Mouse (Mus musculus) heart, embryonic 13.5 days (tissue): Measurements from ENCODE around the gene Alpl. TPM values are rescaled to one million over a fixed set of nuclear protein-coding genes. Genes with fewer than 3 reads are reported as not detected.

Experiments
- ATAC-seq: fragments of 200-750 bp; cut with Nextera tagmentation; 2 replicates; pipeline ENCODE4 v1.8.0; 2017; ENCODE audit warnings: moderate TSS enrichment; ENCODE audit not compliant: insufficient number of reproducible peaks, low FRiP score, low TSS enrichment; ENCODE audit errors: extremely low read depth
- H3K27ac ChIP-seq: fragments of 300-500 bp; sonication (generic); replicated peaks from 2 replicates; pipeline ENCODE4 v1.5.1; 2015; ENCODE audit warnings: moderate library complexity, mild to moderate bottlenecking, inconsistent platforms
- H3K27me3 ChIP-seq: fragments of 300-500 bp; sonication (generic); replicated peaks from 2 replicates; pipeline ENCODE4 v1.6.1; 2015; ENCODE audit warnings: mild to moderate bottlenecking, inconsistent platforms
- H3K36me3 ChIP-seq: fragments of 300-500 bp; sonication (generic); 2 replicates; pipeline ENCODE4 v1.6.1; 2015; ENCODE audit warnings: mild to moderate bottlenecking, inconsistent platforms
- H3K4me1 ChIP-seq: fragments of 300-500 bp; sonication (generic); 2 replicates; pipeline ENCODE4 v1.6.1; 2015; ENCODE audit warnings: inconsistent platforms
- H3K4me2 ChIP-seq: fragments of 300-500 bp; sonication (generic); 2 replicates; pipeline ENCODE4 v1.6.1; 2015; ENCODE audit warnings: inconsistent platforms, mild to moderate bottlenecking, moderate library complexity
- H3K4me3 ChIP-seq: fragments of 300-500 bp; sonication (generic); 2 replicates; pipeline ENCODE4 v1.5.1; 2015; ENCODE audit warnings: moderate library complexity, mild to moderate bottlenecking, inconsistent platforms
- H3K9ac ChIP-seq: fragments of 300-500 bp; sonication (generic); 2 replicates; pipeline ENCODE4 v1.6.1; 2015; ENCODE audit warnings: inconsistent platforms, mild to moderate bottlenecking, moderate library complexity
- H3K9me3 ChIP-seq: fragments of 300-500 bp; sonication (generic); 2 replicates; pipeline ENCODE4 v1.6.1; 2016; ENCODE audit warnings: inconsistent platforms
- WGBS: fragments of 180-500 bp; shearing (Covaris S2); methylation state at CpG from one replicate; pipeline ENCODE4 v1.1.7; 2015; ENCODE audit warnings: mixed read lengths; 5-methylcytosine and 5-hydroxymethylcytosine counted together
- polyA plus RNA-seq: library from polyadenylated mRNA; unstranded; fragments of >200 nt; fragmentation: Nextera tagmentation; extraction: Ambion mirVana; gene quantifications from 2 replicates; pipeline ENCODE4 v1.2.1, GENCODE M21; 2015

The Alpl gene
- polyA plus RNA-seq, result 3.3 and 3.8 TPM in 2 replicates

GRCm38 (mm10) chr4:137795611-137796557 lies at the start of gene Alpl:
Gene Alpl, minus strand, starts transcription at chr4:137796384.
- Histone ChIP-seq H3K4me1 (peaks cover 20% of the 10 kb centered on the region), H3K4me3 (peak within 1 kb of the TSS; percentile 51), H3K9me3 (no peaks in the 10 kb centered on the region), H3K36me3 (no peaks in the 10 kb centered on the region), H3K9ac (peak within 1 kb of the TSS; percentile 64), H3K4me2 (peak within 1 kb of the TSS; percentile 77), H3K27ac (no peak within 1 kb of the TSS), H3K27me3 (peaks cover 70% of the 10 kb centered on the region)
- 2% methylated on average over 64 of the region's 78 CpGs for whole genome bisulfite sequencing
- no peak; the same call in 1 of the 2 replicates for ATAC-seq

GRCm38 (mm10) chr4:137844656-137845055 lies 48.5 kb upstream of the Alpl start:
- no peaks in the 10 kb centered on the region for H3K9me3 ChIP-seq
- no peak for ATAC-seq
- H3K27me3 ChIP-seq, result no peaks in the 10 kb centered on the region; the same call in 1 of the 2 replicates
- H3K4me2 ChIP-seq, result no peak overlapping the region
- H3K4me3 ChIP-seq, result no peak overlapping the region
- H3K9ac ChIP-seq, result no peak overlapping the region
- H3K36me3 ChIP-seq, result no peaks in the 10 kb centered on the region
- H3K27ac ChIP-seq, result no peak overlapping the region
- H3K4me1 ChIP-seq, result no peaks in the 10 kb centered on the region
- 18% methylated on average over 11 of the region's 11 CpGs for WGBS

- no peak for ATAC-seq
- Histone ChIP-seq H3K27ac (no peak overlapping the region), H3K9me3 (no peaks in the 10 kb centered on the region), H3K4me2 (no peak overlapping the region), H3K4me1 (peaks cover 5% of the 10 kb centered on the region), H3K9ac (no peak overlapping the region), H3K36me3 (no peaks in the 10 kb centered on the region), H3K4me3 (no peak overlapping the region), H3K27me3 (peaks cover 11% of the 10 kb centered on the region)
- 73% methylated on average over 5 of the region's 5 CpGs for WGBS
Measured at GRCm38 (mm10) chr4:137839452-137839851, 43.3 kb upstream of the Alpl start.

- H3K9ac ChIP-seq, result no peak overlapping the region
- WGBS, result 76% methylated on average over 2 of the region's 2 CpGs
- H3K27ac ChIP-seq, result no peak overlapping the region
- no peak overlapping the region for H3K4me3 ChIP-seq
- peaks cover 12% of the 10 kb centered on the region for H3K27me3 ChIP-seq
- no peak overlapping the region for H3K4me2 ChIP-seq
- ATAC-seq, result no peak
- no peaks in the 10 kb centered on the region for H3K9me3 ChIP-seq
- no peaks in the 10 kb centered on the region for H3K36me3 ChIP-seq
- H3K4me1 ChIP-seq, result peaks cover 5% of the 10 kb centered on the region
Measured at GRCm38 (mm10) chr4:137838791-137839190, 42.6 kb upstream of the Alpl start.

- Histone ChIP-seq H3K4me2 (no peak overlapping the region), H3K27me3 (peaks cover 12% of the 10 kb centered on the region), H3K9me3 (no peaks in the 10 kb centered on the region), H3K9ac (no peak overlapping the region), H3K27ac (no peak overlapping the region), H3K4me3 (no peak overlapping the region), H3K4me1 (peaks cover 5% of the 10 kb centered on the region), H3K36me3 (no peaks in the 10 kb centered on the region)
- WGBS, result 76% methylated on average over 8 of the region's 8 CpGs
- ATAC-seq, result no peak
Measured at GRCm38 (mm10) chr4:137837792-137838191, 41.6 kb upstream of the Alpl start.

GRCm38 (mm10) chr4:137836741-137837140 lies 40.6 kb upstream of the Alpl start:
- H3K4me3 ChIP-seq, result no peak overlapping the region
- no peak overlapping the region for H3K27ac ChIP-seq
- H3K9ac ChIP-seq, result no peak overlapping the region
- H3K36me3 ChIP-seq, result no peaks in the 10 kb centered on the region
- peaks cover 5% of the 10 kb centered on the region for H3K4me1 ChIP-seq
- no peak overlapping the region for H3K4me2 ChIP-seq
- WGBS, result 69% methylated on average over 5 of the region's 5 CpGs
- H3K27me3 ChIP-seq, result peaks cover 15% of the 10 kb centered on the region
- H3K9me3 ChIP-seq, result no peaks in the 10 kb centered on the region
- ATAC-seq, result no peak

GRCm38 (mm10) chr4:137835624-137836337 lies 39.6 kb upstream of the Alpl start:
- 13% methylated on average over 14 of the region's 14 CpGs for WGBS
- peaks cover 5% of the 10 kb centered on the region for H3K4me1 ChIP-seq
- no peak overlapping the region for H3K9ac ChIP-seq
- no peaks in the 10 kb centered on the region for H3K36me3 ChIP-seq
- H3K27ac ChIP-seq, result no peak overlapping the region
- no peaks in the 10 kb centered on the region for H3K9me3 ChIP-seq
- H3K4me3 ChIP-seq, result no peak overlapping the region
- peak overlapping the region; percentile 48 for H3K4me2 ChIP-seq
- ATAC-seq, result peak; percentile 51
- H3K27me3 ChIP-seq, result peaks cover 22% of the 10 kb centered on the region; the same call in 1 of the 2 replicates

- no peak for ATAC-seq
- peaks cover 54% of the 10 kb centered on the region for H3K27me3 ChIP-seq
- H3K27ac ChIP-seq, result no peak overlapping the region
- peaks cover 5% of the 10 kb centered on the region for H3K4me1 ChIP-seq
- WGBS, result 67% methylated on average over 11 of the region's 11 CpGs
- no peak overlapping the region for H3K9ac ChIP-seq
- no peaks in the 10 kb centered on the region for H3K9me3 ChIP-seq
- no peak overlapping the region for H3K4me2 ChIP-seq
- no peaks in the 10 kb centered on the region for H3K36me3 ChIP-seq
- H3K4me3 ChIP-seq, result no peak overlapping the region
Measured at GRCm38 (mm10) chr4:137831598-137831997, 35.4 kb upstream of the Alpl start.

- Histone ChIP-seq H3K27me3 (peaks cover 50% of the 10 kb centered on the region), H3K36me3 (no peaks in the 10 kb centered on the region), H3K9ac (no peak overlapping the region), H3K9me3 (no peaks in the 10 kb centered on the region), H3K4me1 (no peaks in the 10 kb centered on the region), H3K4me2 (no peak overlapping the region), H3K4me3 (no peak overlapping the region), H3K27ac (no peak overlapping the region)
- no peak for ATAC-seq
- whole genome bisulfite sequencing, result 10% methylated on average over 6 of the region's 6 CpGs
Measured at GRCm38 (mm10) chr4:137830380-137830779, 34.2 kb upstream of the Alpl start.

GRCm38 (mm10) chr4:137824881-137825280 lies 28.7 kb upstream of the Alpl start:
- H3K4me3 ChIP-seq, result no peak overlapping the region
- no peak for ATAC-seq
- 75% methylated on average over 2 of the region's 2 CpGs for WGBS
- H3K9ac ChIP-seq, result no peak overlapping the region
- H3K27me3 ChIP-seq, result peaks cover 23% of the 10 kb centered on the region
- H3K4me1 ChIP-seq, result no peaks in the 10 kb centered on the region
- no peaks in the 10 kb centered on the region; the same call in 1 of the 2 replicates for H3K9me3 ChIP-seq
- no peak overlapping the region for H3K4me2 ChIP-seq
- no peak overlapping the region for H3K27ac ChIP-seq
- no peaks in the 10 kb centered on the region for H3K36me3 ChIP-seq

- no peaks in the 10 kb centered on the region for H3K4me1 ChIP-seq
- ATAC-seq, result no peak
- peaks cover 10% of the 10 kb centered on the region for H3K27me3 ChIP-seq
- no peaks in the 10 kb centered on the region for H3K36me3 ChIP-seq
- H3K9me3 ChIP-seq, result no peaks in the 10 kb centered on the region; the same call in 1 of the 2 replicates
- H3K4me2 ChIP-seq, result no peak overlapping the region
- H3K27ac ChIP-seq, result no peak overlapping the region
- H3K9ac ChIP-seq, result no peak overlapping the region
- WGBS, result 75% methylated on average over 3 of the region's 3 CpGs
- no peak overlapping the region for H3K4me3 ChIP-seq
Measured at GRCm38 (mm10) chr4:137823542-137823941, 27.4 kb upstream of the Alpl start.
